Mouse (Mus musculus) ES-Bruce4 (cell line): ENCODE measurements at regions not wholly inside any gene's neighbourhood (a gene's known extent, or its start where the extent isn't known, plus 50 kb on each side); places are given as distances from the start of the nearest gene placed in this dataset.

Source experiments
- H3K27ac ChIP-seq: 2 replicates; pipeline ENCODE4 v1.5.1; 2012; ENCODE audit warnings: low read length, inconsistent platforms; ENCODE audit not compliant: insufficient read depth
- H3K27me3 ChIP-seq: 2 replicates; pipeline ENCODE4 v1.6.1; 2012; ENCODE audit warnings: mild to moderate bottlenecking, low read length, inconsistent platforms; ENCODE audit not compliant: control insufficient read depth, poor library complexity, insufficient read depth, severe bottlenecking
- H3K36me3 ChIP-seq: 2 replicates; pipeline ENCODE4 v1.6.1; 2012; ENCODE audit warnings: inconsistent platforms, mild to moderate bottlenecking, low read length, moderate library complexity; ENCODE audit not compliant: control insufficient read depth, poor library complexity, insufficient read depth, severe bottlenecking
- H3K4me1 ChIP-seq: one replicate; pipeline ENCODE4 v1.8.1; 2011; ENCODE audit warnings: low read length; ENCODE audit not compliant: control insufficient read depth, insufficient read depth
- H3K4me3 ChIP-seq: 2 replicates; pipeline ENCODE4 v1.5.1; 2011; ENCODE audit warnings: low read depth, mild to moderate bottlenecking, low read length
- H3K9ac ChIP-seq: 2 replicates; pipeline ENCODE4 v1.6.1; 2012; ENCODE audit warnings: low read depth, mild to moderate bottlenecking, inconsistent platforms; ENCODE audit not compliant: poor library complexity, severe bottlenecking
- H3K9me3 ChIP-seq: replicated peaks from 2 replicates; pipeline ENCODE4 v1.6.1; 2012; ENCODE audit warnings: mild to moderate bottlenecking, low read length, inconsistent platforms; ENCODE audit not compliant: control insufficient read depth, poor library complexity, insufficient read depth, severe bottlenecking
- CTCF ChIP-seq: IDR thresholded peaks from one replicate; pipeline ENCODE4 v1.8.1; 2011; ENCODE audit warnings: low read depth, low read length
- EP300 ChIP-seq: IDR thresholded peaks from 2 replicates; pipeline ENCODE4 v1.6.1; 2011; ENCODE audit warnings: low read depth, low read length; ENCODE audit not compliant: insufficient read depth
- POLR2A ChIP-seq: IDR thresholded peaks from one replicate; pipeline ENCODE4 v1.8.1; 2011; ENCODE audit warnings: low read length; ENCODE audit not compliant: insufficient read depth

- H3K4me1 ChIP-seq = no peaks in the 10 kb centered on the region
- no peak overlapping the region for H3K4me3 ChIP-seq
- H3K27me3 ChIP-seq = no peaks in the 10 kb centered on the region
- no peaks in the 10 kb centered on the region for H3K9me3 ChIP-seq
- H3K9ac ChIP-seq = no peak overlapping the region
- H3K27ac ChIP-seq = no peak overlapping the region
- TF ChIP-seq POLR2A = no peak
- no peak for TF ChIP-seq CTCF
- TF ChIP-seq EP300 = no peak
- no peaks in the 10 kb centered on the region for H3K36me3 ChIP-seq
Measured at GRCm38 (mm10) chr17:89658326-89658725, 251.9 kb downstream of the Gm10184 start.

- Histone ChIP-seq H3K27me3 (no peaks in the 10 kb centered on the region), H3K9me3 (no peaks in the 10 kb centered on the region), H3K4me3 (no peak overlapping the region), H3K9ac (no peak overlapping the region), H3K36me3 (no peaks in the 10 kb centered on the region), H3K27ac (no peak overlapping the region), H3K4me1 (no peaks in the 10 kb centered on the region)
- TF ChIP-seq POLR2A = no peak
Measured at GRCm38 (mm10) chr17:89656211-89656610, 254.0 kb downstream of the Gm10184 start.

- Histone ChIP-seq H3K27ac (no peak overlapping the region), H3K27me3 (no peaks in the 10 kb centered on the region), H3K9me3 (no peaks in the 10 kb centered on the region), H3K36me3 (no peaks in the 10 kb centered on the region), H3K4me1 (no peaks in the 10 kb centered on the region), H3K4me3 (no peak overlapping the region), H3K9ac (no peak overlapping the region)
- TF ChIP-seq POLR2A = no peak
- TF ChIP-seq CTCF = peak; percentile 31
Measured at GRCm38 (mm10) chr17:89654089-89654813, 256.0 kb downstream of the Gm10184 start.

GRCm38 (mm10) chr17:89646000-89646399, 264.2 kb downstream of the Gm10184 start:
- no peak overlapping the region for H3K9ac ChIP-seq
- H3K27me3 ChIP-seq = no peaks in the 10 kb centered on the region
- H3K4me3 ChIP-seq = no peak overlapping the region
- no peak overlapping the region for H3K27ac ChIP-seq
- H3K9me3 ChIP-seq = no peaks in the 10 kb centered on the region
- TF ChIP-seq POLR2A (no peak), EP300 (no peak), CTCF (no peak)
- H3K36me3 ChIP-seq = no peaks in the 10 kb centered on the region
- no peaks in the 10 kb centered on the region for H3K4me1 ChIP-seq
